Mouse (Mus musculus): ENCODE results near the gene Mmp25. TPM values are rescaled to one million over a fixed set of nuclear protein-coding genes. Genes with fewer than 3 reads are reported as not detected.

Gene Mmp25
- polyA plus RNA-seq, 1 experiment from 2014 or later = 0.61 TPM

DNA sequence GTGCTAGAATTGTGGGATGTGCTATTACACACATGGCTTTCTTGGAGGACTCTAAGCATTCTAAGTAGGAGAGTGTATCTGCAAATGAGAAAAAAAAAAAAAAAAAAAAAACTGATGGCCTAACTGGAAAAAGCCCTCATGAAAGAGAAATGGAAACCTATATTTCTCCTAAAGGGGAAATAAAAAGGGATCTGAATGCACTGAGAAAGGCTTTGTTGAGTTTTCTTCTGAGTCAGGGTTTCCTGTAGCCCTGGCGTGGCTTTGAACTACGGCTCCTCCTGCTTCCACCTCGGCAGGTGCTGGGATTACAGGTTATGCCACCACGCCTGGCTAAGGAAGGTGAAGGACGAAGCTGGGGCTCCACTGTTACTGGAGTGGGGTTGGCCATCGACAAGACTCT, 8.9 kb upstream of the Mmp25 start:
- no peak for ATAC-seq (ENCODE audit: low FRiP score)
- WGBS = 68% methylated on average over 6 of the region's 6 CpGs

DNA sequence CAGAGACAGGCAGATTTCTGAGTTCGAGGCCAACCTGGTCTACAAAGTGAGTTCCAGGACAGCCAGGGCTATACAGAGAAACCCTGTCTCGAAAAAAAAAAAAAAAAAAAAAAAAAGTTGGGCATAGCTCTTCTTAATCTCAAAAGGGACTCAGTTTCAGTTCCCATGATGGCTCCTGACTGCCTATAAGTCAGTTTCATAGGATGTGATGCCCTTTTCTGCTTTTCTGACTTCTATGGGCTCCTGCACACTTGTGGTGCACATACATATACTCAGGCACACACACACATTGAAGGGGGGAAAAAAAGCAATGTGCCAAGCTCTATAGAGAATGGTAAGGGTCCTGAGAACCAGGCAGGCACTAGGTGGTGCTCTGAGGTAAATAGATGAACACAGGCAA, 8.2 kb upstream of the Mmp25 start:
- WGBS = 75% methylated on average over 1 of the region's 2 CpGs
- Histone ChIP-seq H3K9ac (ENCODE audit: low read length) (no peak overlapping the region), H3K4me2 (no peak overlapping the region), H3K4me1 (ENCODE audit: control insufficient read depth, insufficient read depth, low read length) (no peaks in the 10 kb centered on the region), H3K36me3 (ENCODE audit: control insufficient read depth, insufficient read depth, low read length) (no peaks in the 10 kb centered on the region), H3K4me3 (ENCODE audit: low read depth, low read length) (no peak overlapping the region), H3K27me3 (ENCODE audit: control insufficient read depth, insufficient read depth, low read length) (no peaks in the 10 kb centered on the region; the same call in 1 of the 2 replicates), H3K9me3 (ENCODE audit: control insufficient read depth, low read length) (no peaks in the 10 kb centered on the region), H3K27ac (ENCODE audit: low read depth, low read length) (no peak overlapping the region)
- DNase-seq (ENCODE audit: low spot score, missing footprints) (no peak), ATAC-seq (ENCODE audit: low FRiP score) (no peak)

More for the DNA sequence above, 8.9 kb upstream of the Mmp25 start:
- no peaks in the 10 kb centered on the region for H3K9me3 ChIP-seq (ENCODE audit: control insufficient read depth, low read length)
- H3K9ac ChIP-seq (ENCODE audit: low read length) = no peak overlapping the region
- H3K27ac ChIP-seq (ENCODE audit: low read depth, low read length) = no peak overlapping the region
- H3K4me2 ChIP-seq = no peak overlapping the region
- no peaks in the 10 kb centered on the region; the same call in 1 of the 2 replicates for H3K27me3 ChIP-seq (ENCODE audit: control insufficient read depth, insufficient read depth, low read length)
- no peak overlapping the region for H3K4me3 ChIP-seq (ENCODE audit: low read depth, low read length)
- no peaks in the 10 kb centered on the region for H3K4me1 ChIP-seq (ENCODE audit: control insufficient read depth, insufficient read depth, low read length)
- no peak for DNase-seq (ENCODE audit: low spot score, missing footprints)
- H3K36me3 ChIP-seq (ENCODE audit: control insufficient read depth, insufficient read depth, low read length) = no peaks in the 10 kb centered on the region

DNA sequence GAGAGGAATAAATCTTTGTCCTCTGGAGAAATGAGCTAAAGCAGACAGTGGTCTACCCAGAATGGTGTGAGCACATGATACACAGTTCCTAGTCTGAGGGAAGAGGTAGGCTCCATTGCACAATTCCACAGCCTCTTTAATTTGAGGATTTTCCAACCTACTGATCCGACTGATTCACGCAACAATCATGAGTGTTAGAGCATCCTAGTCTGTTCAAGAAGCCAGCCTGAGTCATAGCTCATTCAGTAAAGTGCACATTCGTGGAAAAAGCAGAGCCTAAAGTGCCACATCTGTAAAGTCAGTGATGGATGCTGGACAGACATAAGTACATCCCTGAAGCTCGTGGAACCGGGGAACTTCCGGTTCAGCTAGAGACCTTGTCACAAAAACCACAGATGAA, 6.3 kb upstream of the Mmp25 start:
- Histone ChIP-seq H3K9ac (ENCODE audit: low read length) (no peak overlapping the region), H3K9me3 (ENCODE audit: control insufficient read depth, low read length) (no peaks in the 10 kb centered on the region), H3K36me3 (ENCODE audit: control insufficient read depth, insufficient read depth, low read length) (no peaks in the 10 kb centered on the region), H3K27ac (ENCODE audit: low read depth, low read length) (no peak overlapping the region), H3K27me3 (ENCODE audit: control insufficient read depth, insufficient read depth, low read length) (no peaks in the 10 kb centered on the region), H3K4me2 (no peak overlapping the region), H3K4me1 (ENCODE audit: control insufficient read depth, insufficient read depth, low read length) (no peaks in the 10 kb centered on the region), H3K4me3 (ENCODE audit: low read depth, low read length) (no peak overlapping the region)
- ATAC-seq (ENCODE audit: low FRiP score) = no peak
- no peak for DNase-seq (ENCODE audit: low spot score, missing footprints)
- 76% methylated on average over 6 of the region's 6 CpGs for WGBS

DNA sequence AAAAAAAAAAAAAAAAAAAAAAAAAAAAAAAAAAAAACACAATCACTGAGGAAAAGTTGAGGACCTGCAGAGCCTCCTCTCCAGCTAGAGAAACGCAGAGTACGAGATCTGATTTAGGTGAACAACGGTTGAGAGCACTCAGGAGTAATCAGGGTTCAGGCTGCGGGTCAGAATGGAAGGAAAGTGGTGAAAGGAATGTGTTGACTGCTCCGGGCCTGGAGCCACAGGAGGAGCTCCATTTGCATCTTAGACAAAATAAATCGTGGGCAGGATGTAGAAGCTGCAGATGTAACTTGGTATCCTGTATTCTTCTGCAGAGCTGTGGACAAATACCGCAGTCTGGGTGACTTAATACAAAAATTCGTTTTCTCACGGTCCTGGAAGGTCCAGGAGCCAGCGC, 817 bp upstream of the Mmp25 start:
- no peaks in the 10 kb centered on the region for H3K9me3 ChIP-seq (ENCODE audit: control insufficient read depth, low read length)
- peaks cover 3% of the 10 kb centered on the region for H3K4me1 ChIP-seq (ENCODE audit: control insufficient read depth, insufficient read depth, low read length)
- no peak overlapping the region for H3K4me3 ChIP-seq (ENCODE audit: low read depth, low read length)
- H3K36me3 ChIP-seq (ENCODE audit: control insufficient read depth, insufficient read depth, low read length) = no peaks in the 10 kb centered on the region
- no peak overlapping the region for H3K27ac ChIP-seq (ENCODE audit: low read depth, low read length)
- H3K4me2 ChIP-seq = no peak overlapping the region
- DNase-seq (ENCODE audit: low spot score, missing footprints) (peak; percentile 90), ATAC-seq (ENCODE audit: low FRiP score) (no peak)
- H3K27me3 ChIP-seq (ENCODE audit: control insufficient read depth, insufficient read depth, low read length) = peaks cover 11% of the 10 kb centered on the region
- 30% methylated on average over 10 of the region's 10 CpGs for WGBS
- no peak overlapping the region for H3K9ac ChIP-seq (ENCODE audit: low read length)

DNA sequence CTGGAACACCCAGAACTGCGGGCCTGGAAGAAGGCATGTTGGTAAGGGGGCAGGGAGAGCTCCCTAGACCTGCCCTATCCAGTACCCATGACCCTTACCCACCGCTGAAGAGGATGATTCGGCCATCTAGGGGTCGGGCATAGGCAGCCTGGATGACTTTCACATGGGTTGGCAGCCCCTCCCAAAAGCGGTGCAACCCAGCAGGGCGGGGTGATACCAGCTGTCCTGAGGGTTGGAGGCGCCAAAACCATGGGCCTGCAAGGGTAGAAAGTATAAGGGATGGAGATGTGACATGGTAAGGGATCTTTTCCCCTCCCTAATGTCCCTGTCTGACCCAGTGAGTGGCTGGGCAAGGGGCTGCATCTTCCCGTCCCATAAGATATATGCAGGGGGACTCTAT, 13.8 kb downstream of the Mmp25 start:
- DNase-seq (ENCODE audit: low spot score, missing footprints) = no peak
- Histone ChIP-seq H3K27ac (ENCODE audit: low read depth, low read length) (no peak overlapping the region), H3K4me2 (no peak overlapping the region), H3K4me3 (ENCODE audit: low read depth, low read length) (no peak overlapping the region), H3K27me3 (ENCODE audit: control insufficient read depth, insufficient read depth, low read length) (no peaks in the 10 kb centered on the region; the same call in 1 of the 2 replicates), H3K9me3 (ENCODE audit: control insufficient read depth, low read length) (no peaks in the 10 kb centered on the region), H3K9ac (ENCODE audit: low read length) (no peak overlapping the region), H3K4me1 (ENCODE audit: control insufficient read depth, insufficient read depth, low read length) (no peaks in the 10 kb centered on the region), H3K36me3 (ENCODE audit: control insufficient read depth, insufficient read depth, low read length) (no peaks in the 10 kb centered on the region)
- peak; percentile 12 for ATAC-seq (ENCODE audit: low FRiP score)
- 88% methylated on average over 8 of the region's 8 CpGs for WGBS

DNA sequence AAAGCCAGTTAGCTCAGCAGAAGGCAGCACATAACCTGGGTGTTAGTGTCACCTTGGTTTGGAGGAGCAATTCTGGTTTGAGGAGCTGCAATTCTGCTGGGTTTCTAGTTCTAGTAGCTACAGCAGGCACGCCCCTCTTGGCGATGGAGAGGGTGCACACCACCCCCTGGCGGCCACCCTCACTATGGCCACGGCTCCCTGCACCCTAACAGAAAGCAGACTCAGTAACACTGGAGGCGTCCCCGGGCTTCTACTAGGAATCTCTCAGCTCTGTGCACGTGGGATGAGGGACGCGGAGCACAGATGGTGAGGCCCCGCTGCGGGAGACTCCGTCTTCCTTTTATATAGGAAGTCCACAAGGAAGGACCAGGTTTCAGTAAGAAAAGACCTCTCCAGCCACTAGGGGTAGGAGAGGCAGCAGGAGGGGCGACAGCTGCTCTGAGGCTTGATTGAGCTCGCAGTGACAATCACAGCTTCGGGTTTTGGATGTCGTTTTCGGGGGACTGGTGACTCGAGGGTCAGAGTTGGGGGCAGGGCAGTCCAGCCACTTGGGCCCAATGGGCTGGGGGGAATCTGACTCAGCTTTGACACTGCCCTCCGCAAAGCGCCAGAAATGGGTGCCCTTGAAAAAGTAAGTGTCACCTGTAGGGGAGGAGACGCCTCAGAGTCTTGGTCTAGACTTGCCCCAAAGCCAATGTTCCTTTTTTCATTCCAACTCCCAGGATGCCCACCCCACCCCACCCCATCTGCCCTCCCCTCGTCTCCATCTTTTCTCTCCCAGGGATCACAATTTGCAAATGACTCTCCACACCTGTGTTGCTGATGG, 14.7 kb downstream of the Mmp25 start:
- WGBS = 20% methylated on average over 22 of the region's 22 CpGs
- H3K4me1 ChIP-seq (ENCODE audit: control insufficient read depth, insufficient read depth, low read length) = no peaks in the 10 kb centered on the region
- no peak overlapping the region for H3K9ac ChIP-seq (ENCODE audit: low read length)
- no peaks in the 10 kb centered on the region; the same call in 1 of the 2 replicates for H3K27me3 ChIP-seq (ENCODE audit: control insufficient read depth, insufficient read depth, low read length)
- H3K4me3 ChIP-seq (ENCODE audit: low read depth, low read length) = peak overlapping the region; percentile 2; the same call in 1 of the 2 replicates
- peak overlapping the region; percentile 32 for H3K4me2 ChIP-seq
- ATAC-seq (ENCODE audit: low FRiP score) = peak; percentile 86
- H3K27ac ChIP-seq (ENCODE audit: low read depth, low read length) = no peak overlapping the region
- no peaks in the 10 kb centered on the region for H3K36me3 ChIP-seq (ENCODE audit: control insufficient read depth, insufficient read depth, low read length)
- peak; percentile 92 for DNase-seq (ENCODE audit: low spot score, missing footprints)
- H3K9me3 ChIP-seq (ENCODE audit: control insufficient read depth, low read length) = no peaks in the 10 kb centered on the region

DNA sequence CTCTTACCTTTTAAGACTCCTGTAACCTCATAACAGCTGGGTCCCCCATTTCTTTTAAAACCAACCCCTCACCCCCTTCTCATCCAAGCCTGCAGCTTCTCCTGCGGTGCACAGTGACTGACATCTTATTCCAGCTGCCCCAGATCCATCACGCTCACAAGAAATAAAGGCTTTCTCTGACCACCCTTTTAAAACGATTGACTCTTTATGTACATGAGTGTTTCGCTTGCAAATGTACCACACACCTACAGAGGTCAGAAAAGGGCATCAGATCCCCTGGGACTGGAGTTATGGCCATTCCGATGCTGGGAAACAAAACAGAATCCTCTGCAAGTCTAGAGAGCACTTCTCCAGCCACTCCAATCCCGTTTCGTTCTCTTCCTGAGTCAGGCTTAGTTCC, 17.3 kb downstream of the Mmp25 start:
- Histone ChIP-seq H3K4me3 (ENCODE audit: low read depth, low read length) (no peak overlapping the region), H3K9me3 (ENCODE audit: control insufficient read depth, low read length) (no peaks in the 10 kb centered on the region), H3K27me3 (ENCODE audit: control insufficient read depth, insufficient read depth, low read length) (no peaks in the 10 kb centered on the region; the same call in 1 of the 2 replicates), H3K27ac (ENCODE audit: low read depth, low read length) (no peak overlapping the region), H3K4me1 (ENCODE audit: control insufficient read depth, insufficient read depth, low read length) (no peaks in the 10 kb centered on the region), H3K9ac (ENCODE audit: low read length) (no peak overlapping the region), H3K4me2 (no peak overlapping the region), H3K36me3 (ENCODE audit: control insufficient read depth, insufficient read depth, low read length) (no peaks in the 10 kb centered on the region)
- 33% methylated on average over 7 of the region's 7 CpGs for WGBS
- DNase-seq (ENCODE audit: low spot score, missing footprints) (no peak), ATAC-seq (ENCODE audit: low FRiP score) (no peak)

DNA sequence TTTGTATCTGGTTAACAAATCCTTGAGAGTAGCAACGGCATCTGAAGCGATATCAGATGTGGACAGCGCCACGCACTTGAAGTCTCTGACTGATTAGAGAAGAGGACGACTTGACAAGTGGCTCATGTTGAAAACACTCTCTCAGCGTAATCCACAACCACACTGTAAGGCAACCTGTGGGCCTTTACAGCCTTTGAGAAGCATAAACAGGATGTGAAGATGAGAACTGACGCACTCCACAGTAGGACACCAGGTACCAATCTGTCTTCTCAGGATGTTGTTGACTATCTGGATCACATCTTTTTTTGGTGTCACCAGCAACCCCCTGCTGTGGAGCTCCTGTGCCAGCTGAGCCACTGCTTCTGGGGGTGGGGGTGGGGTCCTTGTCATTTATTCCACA, 24.7 kb downstream of the Mmp25 start:
- Histone ChIP-seq H3K27me3 (ENCODE audit: control insufficient read depth, insufficient read depth, low read length) (no peaks in the 10 kb centered on the region), H3K4me2 (no peak overlapping the region), H3K4me3 (ENCODE audit: low read depth, low read length) (no peak overlapping the region), H3K9ac (ENCODE audit: low read length) (no peak overlapping the region), H3K27ac (ENCODE audit: low read depth, low read length) (no peak overlapping the region), H3K4me1 (ENCODE audit: control insufficient read depth, insufficient read depth, low read length) (no peaks in the 10 kb centered on the region), H3K36me3 (ENCODE audit: control insufficient read depth, insufficient read depth, low read length) (no peaks in the 10 kb centered on the region), H3K9me3 (ENCODE audit: control insufficient read depth, low read length) (no peaks in the 10 kb centered on the region)
- DNase-seq (ENCODE audit: low spot score, missing footprints) = no peak
- no peak for ATAC-seq (ENCODE audit: low FRiP score)
- WGBS = 87% methylated on average over 7 of the region's 7 CpGs

DNA sequence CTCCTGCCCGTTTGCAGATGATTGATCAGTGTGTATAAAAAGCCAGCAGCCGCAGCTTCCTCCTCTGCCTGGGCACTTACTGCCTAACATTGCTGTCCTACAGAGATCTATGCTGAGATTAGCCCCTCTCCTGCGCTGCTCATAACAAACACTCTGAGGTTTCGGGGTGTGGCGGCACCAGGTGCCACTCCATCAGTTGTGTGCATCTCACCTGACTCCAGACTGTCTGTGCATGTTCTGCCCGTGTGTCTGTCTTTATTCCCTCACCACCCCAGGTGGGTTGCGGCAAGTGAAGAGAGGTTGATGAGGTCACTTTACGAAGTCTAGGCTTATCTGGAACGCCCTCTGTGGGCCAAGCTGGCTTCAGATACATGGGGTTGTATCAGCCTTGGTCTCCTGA, 28.0 kb downstream of the Mmp25 start:
- ATAC-seq (ENCODE audit: low FRiP score) (no peak), DNase-seq (ENCODE audit: low spot score, missing footprints) (no peak)
- Histone ChIP-seq H3K9me3 (ENCODE audit: control insufficient read depth, low read length) (no peaks in the 10 kb centered on the region), H3K4me1 (ENCODE audit: control insufficient read depth, insufficient read depth, low read length) (no peaks in the 10 kb centered on the region), H3K36me3 (ENCODE audit: control insufficient read depth, insufficient read depth, low read length) (no peaks in the 10 kb centered on the region), H3K27me3 (ENCODE audit: control insufficient read depth, insufficient read depth, low read length) (no peaks in the 10 kb centered on the region), H3K4me3 (ENCODE audit: low read depth, low read length) (no peak overlapping the region), H3K4me2 (no peak overlapping the region), H3K27ac (ENCODE audit: low read depth, low read length) (no peak overlapping the region), H3K9ac (ENCODE audit: low read length) (no peak overlapping the region)
- WGBS = 62% methylated on average over 9 of the region's 9 CpGs

All from midbrain, embryonic 11.5 days (tissue).